Mouse (Mus musculus): ENCODE measurements at regions not wholly inside any gene's neighbourhood (a gene's known extent, or its start where the extent isn't known, plus 50 kb on each side); places are given as distances from the start of the nearest gene placed in this dataset.
"Not testable (repeated sequence)": the region's sequence is repeated elsewhere in the genome, so short reads cannot be mapped to it uniquely, and the experiment has no call there.

- H3K27me3 ChIP-seq, result no peaks in the 10 kb centered on the region
- H3K36me3 ChIP-seq, result no peaks in the 10 kb centered on the region
- no peak overlapping the region for H3K4me2 ChIP-seq (replicated peaks)
- no peak overlapping the region for H3K9ac ChIP-seq
- no peaks in the 10 kb centered on the region for H3K4me1 ChIP-seq
- 80% methylated on average over 3 of the region's 3 CpGs for WGBS
- H3K9me3 ChIP-seq, result no peaks in the 10 kb centered on the region
- H3K4me3 ChIP-seq, result no peak overlapping the region
- no peak for ATAC-seq (ENCODE audit: insufficient number of reproducible peaks, insufficient read depth, low FRiP score, low TSS enrichment)
- H3K27ac ChIP-seq, result no peak overlapping the region
These were observed 354.8 kb upstream of the Impg1 start for GRCm38 (mm10) chr9:80820066-80820465.

- H3K9me3 ChIP-seq, result no peaks in the 10 kb centered on the region
- no peaks in the 10 kb centered on the region for H3K27me3 ChIP-seq
- H3K36me3 ChIP-seq, result no peaks in the 10 kb centered on the region
- H3K27ac ChIP-seq, result no peak overlapping the region
- WGBS, result 90% methylated on average over 1 of the region's 1 CpGs
- no peak overlapping the region for H3K4me2 ChIP-seq (replicated peaks)
- no peak overlapping the region for H3K4me3 ChIP-seq
- no peaks in the 10 kb centered on the region for H3K4me1 ChIP-seq
- ATAC-seq (ENCODE audit: insufficient number of reproducible peaks, insufficient read depth, low FRiP score, low TSS enrichment), result no peak
- no peak overlapping the region for H3K9ac ChIP-seq
These were observed 353.8 kb upstream of the Impg1 start for GRCm38 (mm10) chr9:80819070-80819469.

GRCm38 (mm10) chr9:80813921-80814320 is 348.6 kb upstream of the Impg1 start:
- H3K9me3 ChIP-seq; ATAC-seq (ENCODE audit: insufficient number of reproducible peaks, insufficient read depth, low FRiP score, low TSS enrichment); H3K27me3 ChIP-seq; H3K27ac ChIP-seq; H3K4me2 ChIP-seq (replicated peaks); H3K9ac ChIP-seq; H3K4me3 ChIP-seq; H3K4me1 ChIP-seq; H3K36me3 ChIP-seq: not testable (repeated sequence)
- WGBS, result 76% methylated on average over 6 of the region's 6 CpGs

- Histone ChIP-seq H3K9ac (no peak overlapping the region), H3K27ac (no peak overlapping the region), H3K4me1 (no peaks in the 10 kb centered on the region), H3K36me3 (no peaks in the 10 kb centered on the region), H3K9me3 (no peaks in the 10 kb centered on the region), H3K27me3 (no peaks in the 10 kb centered on the region), H3K4me3 (no peak overlapping the region), H3K4me2 (replicated peaks) (no peak overlapping the region)
- no peak for ATAC-seq (ENCODE audit: insufficient number of reproducible peaks, insufficient read depth, low FRiP score, low TSS enrichment)
- 88% methylated on average over 3 of the region's 3 CpGs for WGBS
These were observed 326.2 kb upstream of the Impg1 start for GRCm38 (mm10) chr9:80791523-80791922.

GRCm38 (mm10) chr9:80774541-80774940 is 309.3 kb upstream of the Impg1 start:
- Histone ChIP-seq H3K27ac (no peak overlapping the region), H3K9ac (no peak overlapping the region)

GRCm38 (mm10) chr9:80735806-80736205 is 270.5 kb upstream of the Impg1 start:
- not testable (repeated sequence) for H3K27me3 ChIP-seq; H3K9ac ChIP-seq; ATAC-seq (ENCODE audit: insufficient number of reproducible peaks, insufficient read depth, low FRiP score, low TSS enrichment); H3K9me3 ChIP-seq; H3K4me2 ChIP-seq (replicated peaks); H3K36me3 ChIP-seq; H3K27ac ChIP-seq; H3K4me3 ChIP-seq; H3K4me1 ChIP-seq
- 93% methylated on average over 9 of the region's 9 CpGs for whole genome bisulfite sequencing

More at GRCm38 (mm10) chr9:80774541-80774940, 309.3 kb upstream of the Impg1 start:
- H3K36me3 ChIP-seq, result no peaks in the 10 kb centered on the region
- H3K4me1 ChIP-seq, result no peaks in the 10 kb centered on the region
- no peaks in the 10 kb centered on the region for H3K9me3 ChIP-seq
- H3K4me3 ChIP-seq, result no peak overlapping the region
- no peak for ATAC-seq (ENCODE audit: insufficient number of reproducible peaks, insufficient read depth, low FRiP score, low TSS enrichment)
- 35% methylated on average over 1 of the region's 1 CpGs for WGBS
- no peak overlapping the region for H3K4me2 ChIP-seq (replicated peaks)
- no peaks in the 10 kb centered on the region for H3K27me3 ChIP-seq

GRCm38 (mm10) chr9:80732971-80733370 is 267.7 kb upstream of the Impg1 start:
- Histone ChIP-seq H3K4me3 (no peak overlapping the region), H3K27me3 (no peaks in the 10 kb centered on the region), H3K4me1 (no peaks in the 10 kb centered on the region), H3K36me3 (no peaks in the 10 kb centered on the region), H3K9ac (no peak overlapping the region), H3K9me3 (no peaks in the 10 kb centered on the region), H3K4me2 (replicated peaks) (no peak overlapping the region), H3K27ac (no peak overlapping the region)
- ATAC-seq (ENCODE audit: insufficient number of reproducible peaks, insufficient read depth, low FRiP score, low TSS enrichment), result no peak
- 83% methylated on average over 1 of the region's 1 CpGs for WGBS

GRCm38 (mm10) chr9:80723638-80724037 is 258.4 kb upstream of the Impg1 start:
- Histone ChIP-seq H3K27me3 (no peaks in the 10 kb centered on the region), H3K4me2 (replicated peaks) (no peak overlapping the region), H3K9ac (no peak overlapping the region), H3K9me3 (no peaks in the 10 kb centered on the region), H3K36me3 (no peaks in the 10 kb centered on the region), H3K4me3 (no peak overlapping the region), H3K27ac (no peak overlapping the region), H3K4me1 (no peaks in the 10 kb centered on the region)
- ATAC-seq (ENCODE audit: insufficient number of reproducible peaks, insufficient read depth, low FRiP score, low TSS enrichment), result no peak

- Histone ChIP-seq H3K27ac (no peak overlapping the region), H3K36me3 (no peaks in the 10 kb centered on the region), H3K4me1 (no peaks in the 10 kb centered on the region), H3K27me3 (no peaks in the 10 kb centered on the region), H3K9me3 (no peaks in the 10 kb centered on the region), H3K4me2 (replicated peaks) (no peak overlapping the region), H3K9ac (no peak overlapping the region), H3K4me3 (no peak overlapping the region)
- 88% methylated on average over 4 of the region's 4 CpGs for whole genome bisulfite sequencing
- ATAC-seq (ENCODE audit: insufficient number of reproducible peaks, insufficient read depth, low FRiP score, low TSS enrichment), result no peak
These were observed 253.2 kb upstream of the Impg1 start for GRCm38 (mm10) chr9:80718516-80718915.

GRCm38 (mm10) chr9:80709781-80710180 is 244.5 kb upstream of the Impg1 start:
- Histone ChIP-seq H3K9me3 (no peaks in the 10 kb centered on the region), H3K4me1 (no peaks in the 10 kb centered on the region), H3K27me3 (no peaks in the 10 kb centered on the region), H3K27ac (no peak overlapping the region), H3K4me3 (no peak overlapping the region), H3K36me3 (no peaks in the 10 kb centered on the region), H3K9ac (no peak overlapping the region), H3K4me2 (replicated peaks) (no peak overlapping the region)
- no peak for ATAC-seq (ENCODE audit: insufficient number of reproducible peaks, insufficient read depth, low FRiP score, low TSS enrichment)

GRCm38 (mm10) chr9:80705264-80705663 is 240.0 kb upstream of the Impg1 start:
- H3K9ac ChIP-seq, result no peak overlapping the region
- 75% methylated on average over 2 of the region's 2 CpGs for WGBS
- no peak for ATAC-seq (ENCODE audit: insufficient number of reproducible peaks, insufficient read depth, low FRiP score, low TSS enrichment)
- no peaks in the 10 kb centered on the region for H3K4me1 ChIP-seq
- H3K27me3 ChIP-seq, result no peaks in the 10 kb centered on the region
- H3K9me3 ChIP-seq, result no peaks in the 10 kb centered on the region
- no peak overlapping the region for H3K4me2 ChIP-seq (replicated peaks)
- H3K4me3 ChIP-seq, result no peak overlapping the region
- no peak overlapping the region for H3K27ac ChIP-seq
- H3K36me3 ChIP-seq, result no peaks in the 10 kb centered on the region

GRCm38 (mm10) chr9:80697171-80697570 is 231.9 kb upstream of the Impg1 start:
- no peaks in the 10 kb centered on the region for H3K9me3 ChIP-seq
- H3K36me3 ChIP-seq, result no peaks in the 10 kb centered on the region
- no peaks in the 10 kb centered on the region for H3K4me1 ChIP-seq
- no peaks in the 10 kb centered on the region for H3K27me3 ChIP-seq
- WGBS, result 75% methylated on average over 2 of the region's 2 CpGs
- no peak overlapping the region for H3K27ac ChIP-seq
- H3K4me3 ChIP-seq, result no peak overlapping the region
- H3K4me2 ChIP-seq (replicated peaks), result no peak overlapping the region
- ATAC-seq (ENCODE audit: insufficient number of reproducible peaks, insufficient read depth, low FRiP score, low TSS enrichment), result no peak
- no peak overlapping the region for H3K9ac ChIP-seq

- WGBS, result 50% methylated on average over 9 of the region's 9 CpGs
- H3K4me2 ChIP-seq (replicated peaks), result 0 out of 2 replicates have a peak overlapping the region, but pooled peaks have one; percentile 17
- no peak for ATAC-seq (ENCODE audit: insufficient number of reproducible peaks, insufficient read depth, low FRiP score, low TSS enrichment)
These were observed 223.3 kb upstream of the Impg1 start for GRCm38 (mm10) chr9:80688481-80689086.

More at GRCm38 (mm10) chr9:80688481-80689086, 223.3 kb upstream of the Impg1 start:
- Histone ChIP-seq H3K4me1 (no peaks in the 10 kb centered on the region), H3K4me3 (no peak overlapping the region), H3K27ac (no peak overlapping the region), H3K9me3 (no peaks in the 10 kb centered on the region), H3K9ac (no peak overlapping the region), H3K27me3 (no peaks in the 10 kb centered on the region), H3K36me3 (no peaks in the 10 kb centered on the region)
